Mouse (Mus musculus) olfactory bulb, adult 2 months (tissue): ENCODE measurements around the gene Vmn2r67. TPM values are rescaled to one million over a fixed set of nuclear protein-coding genes. Genes with fewer than 3 reads are reported as not detected.
"Not testable (repeated sequence)": the region's sequence is repeated elsewhere in the genome, so short reads cannot be mapped to it uniquely, and the experiment has no call there.

Source experiments
- H3K27ac ChIP-seq: fragments of 200-500 bp; 2 replicates; pipeline ENCODE4 v1.5.1; 2012; ENCODE audit warnings: low read depth, low read length; ENCODE audit not compliant: insufficient read depth
- H3K4me1 ChIP-seq: fragments of 200-500 bp; 2 replicates; pipeline ENCODE4 v1.6.1; 2012; ENCODE audit warnings: low read length; ENCODE audit not compliant: control insufficient read depth, insufficient read depth
- H3K4me3 ChIP-seq: fragments of 200-500 bp; 2 replicates; pipeline ENCODE4 v1.5.1; 2012; ENCODE audit warnings: mild to moderate bottlenecking, low read depth, low read length, moderate library complexity; ENCODE audit not compliant: insufficient read depth
- CTCF ChIP-seq: fragments of 200-500 bp; IDR thresholded peaks from 2 replicates; pipeline ENCODE4 v1.5.1; 2012; ENCODE audit warnings: low read depth, mild to moderate bottlenecking, low read length, moderate library complexity; ENCODE audit not compliant: insufficient read depth
- POLR2A ChIP-seq: fragments of 200-500 bp; IDR thresholded peaks from 2 replicates; pipeline ENCODE4 v1.6.1; 2012; ENCODE audit warnings: mild to moderate bottlenecking, low read depth, low read length, moderate library complexity; ENCODE audit not compliant: insufficient read depth
- WGBS: fragments of 180-500 bp; shearing (Covaris S2); methylation state at CpG from one replicate; pipeline ENCODE4 v1.1.7; 2018; 5-methylcytosine and 5-hydroxymethylcytosine counted together
- polyA plus RNA-seq: library from polyadenylated mRNA; stranded (reverse); fragments of >200 nt; gene quantifications from 2 replicates; pipeline ENCODE4 v1.2.4, GENCODE M21; 2012; ENCODE audit warnings: low replicate concordance; ENCODE audit not compliant: missing spikeins, insufficient read depth, insufficient read length

Gene Vmn2r67
- not detected in 2 replicates for polyA plus RNA-seq

GRCm38 (mm10) chr7:85155898-85156297 lies at the start of gene Vmn2r67:
TSS of gene Vmn2r67 (minus strand) at chr7:85155998.
- TF ChIP-seq POLR2A = no peak
- TF ChIP-seq CTCF = no peak
- whole genome bisulfite sequencing = 85% methylated on average over 3 of the region's 3 CpGs
- no peaks in the 10 kb centered on the region for H3K4me1 ChIP-seq
- H3K4me3 ChIP-seq = no peak within 1 kb of the TSS
- no peak within 1 kb of the TSS for H3K27ac ChIP-seq

GRCm38 (mm10) chr7:85104531-85104930 lies 51.3 kb downstream of the Vmn2r67 start:
- H3K4me1 ChIP-seq, H3K27ac ChIP-seq, H3K4me3 ChIP-seq: not testable (repeated sequence)
- 36% methylated on average over 2 of the region's 2 CpGs for WGBS

Other genes starting within 250 kb of the Vmn2r67 start
- gene Vmn2r65, start 191.9 kb downstream of the Vmn2r67 start, polyA plus RNA-seq = not detected in 2 replicates
- gene Vmn2r66, start 143.7 kb downstream of the Vmn2r67 start, polyA plus RNA-seq = not detected in 2 replicates
- not detected in 2 replicates for gene Vmn2r68, start 81.8 kb upstream of the Vmn2r67 start, polyA plus RNA-seq